Mouse (Mus musculus) liver (tissue): ENCODE results near the gene Gse1.
A peak's percentile ranks its signal among the peaks of the same experiment; 100 is the strongest.

ENCODE experiments used
- DNase-seq: peaks from one replicate; pipeline ENCODE4 v3.0.0-alpha.2; 2020; ENCODE audit warnings: mixed read lengths

Gene Gse1

DNA sequence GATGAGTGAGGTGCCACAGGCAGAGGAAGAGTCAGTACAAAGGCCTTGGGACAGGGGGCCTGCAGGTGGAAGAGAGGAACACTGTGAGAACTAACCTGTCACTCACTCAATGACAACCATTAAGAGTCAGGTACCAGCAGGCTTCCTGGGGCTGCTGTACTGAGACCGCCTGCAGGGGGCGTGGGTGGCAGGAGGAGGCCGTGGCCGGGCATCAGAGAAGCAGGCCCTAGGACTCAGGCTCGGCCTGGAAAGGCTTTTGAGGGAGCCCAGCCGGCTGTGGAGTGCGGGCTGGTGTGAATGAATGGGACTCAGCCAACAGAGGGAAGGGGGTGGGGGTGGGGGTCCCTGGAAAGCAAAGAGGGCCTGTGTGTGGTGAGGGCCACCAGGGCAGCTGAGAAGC lies 242.9 kb downstream of the Gse1 start:
- peak; percentile 85 for DNase-seq

DNA sequence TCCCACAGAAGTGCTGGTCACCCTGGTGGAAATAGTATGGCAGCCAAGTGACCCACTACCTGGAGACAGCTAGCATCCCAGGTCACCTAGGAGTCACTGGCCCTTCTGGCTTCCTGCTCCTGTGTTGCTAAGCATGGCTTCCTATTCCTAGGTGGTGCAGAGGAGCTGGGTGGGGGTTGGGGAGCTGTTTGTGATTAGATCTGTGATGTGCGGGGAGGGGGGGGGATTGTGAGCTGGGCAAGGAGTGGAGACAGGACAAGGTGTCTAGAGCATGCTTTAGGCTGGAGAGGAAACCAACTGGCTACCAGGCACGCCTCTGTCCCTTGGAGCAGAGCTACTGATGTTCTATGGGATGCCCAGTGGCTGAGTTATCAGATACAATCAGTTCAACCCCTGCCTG lies 243.5 kb downstream of the Gse1 start:
- no peak for DNase-seq

DNA sequence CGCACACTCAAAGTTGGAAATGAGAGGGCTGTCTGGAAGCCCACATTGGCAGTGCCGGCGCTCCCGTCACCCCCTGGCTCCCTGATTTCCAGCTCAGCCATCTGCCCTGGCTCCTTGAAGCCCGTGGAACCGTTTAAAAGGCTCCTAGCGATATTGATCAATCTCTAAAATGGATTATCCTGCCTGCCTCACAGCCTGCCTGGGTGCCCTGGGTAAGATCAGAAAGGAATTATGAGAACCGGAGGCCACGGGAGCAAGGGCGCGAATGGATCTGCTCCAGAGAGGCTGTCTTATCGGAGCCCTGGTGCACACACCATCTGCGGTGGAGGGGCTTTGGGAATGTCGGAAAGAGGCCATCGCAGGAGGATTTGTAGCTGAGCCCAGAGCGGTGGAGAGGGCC lies 244.0 kb downstream of the Gse1 start:
- DNase-seq: no peak

GRCm38 (mm10) chr8:120473729-120474364 lies 245.6 kb downstream of the Gse1 start:
- no peak for DNase-seq

- no peak for DNase-seq
These were observed 246.4 kb downstream of the Gse1 start for GRCm38 (mm10) chr8:120474496-120475235.

GRCm38 (mm10) chr8:120475462-120476201 lies 247.4 kb downstream of the Gse1 start:
- DNase-seq: peak; percentile 96

- DNase-seq: no peak
These were observed 248.7 kb downstream of the Gse1 start for GRCm38 (mm10) chr8:120476711-120477575.

- DNase-seq: no peak
These were observed 250.5 kb downstream of the Gse1 start for GRCm38 (mm10) chr8:120478754-120479153.

GRCm38 (mm10) chr8:120479691-120480090 lies 251.4 kb downstream of the Gse1 start:
- peak; percentile 69 for DNase-seq

DNA sequence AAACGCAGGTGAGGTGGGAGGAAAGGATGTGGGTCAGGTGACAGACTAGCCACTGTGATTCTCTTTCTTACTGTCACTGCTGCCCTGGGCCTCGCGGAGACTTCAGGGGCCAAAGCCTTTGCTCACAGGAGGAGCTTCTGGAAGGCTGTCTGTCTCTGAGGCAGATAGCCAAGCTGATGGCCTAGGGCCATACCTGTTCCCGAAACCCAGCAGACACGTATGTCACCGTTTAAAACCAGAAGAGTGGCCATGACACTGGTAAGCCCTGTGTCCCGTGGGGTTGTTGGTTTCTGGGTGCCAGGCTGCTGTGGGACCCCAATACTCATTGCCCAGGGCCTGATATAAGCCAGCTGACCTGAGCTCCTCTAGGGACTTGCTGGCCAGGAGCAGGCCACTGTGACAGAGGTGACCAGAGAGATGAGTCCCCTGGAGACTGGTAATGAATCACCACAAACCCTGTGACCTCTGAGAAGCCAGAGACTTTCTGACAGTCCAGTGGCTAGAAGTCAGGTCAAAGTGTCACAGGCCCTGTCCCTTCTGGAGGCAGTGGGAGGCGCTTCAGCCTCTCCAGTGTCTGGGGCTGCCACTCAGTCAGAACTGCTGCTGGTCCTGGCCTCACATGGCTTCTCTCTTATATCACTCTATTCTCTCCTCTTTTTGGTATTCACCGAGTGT lies 253.9 kb downstream of the Gse1 start:
- no peak for DNase-seq

DNA sequence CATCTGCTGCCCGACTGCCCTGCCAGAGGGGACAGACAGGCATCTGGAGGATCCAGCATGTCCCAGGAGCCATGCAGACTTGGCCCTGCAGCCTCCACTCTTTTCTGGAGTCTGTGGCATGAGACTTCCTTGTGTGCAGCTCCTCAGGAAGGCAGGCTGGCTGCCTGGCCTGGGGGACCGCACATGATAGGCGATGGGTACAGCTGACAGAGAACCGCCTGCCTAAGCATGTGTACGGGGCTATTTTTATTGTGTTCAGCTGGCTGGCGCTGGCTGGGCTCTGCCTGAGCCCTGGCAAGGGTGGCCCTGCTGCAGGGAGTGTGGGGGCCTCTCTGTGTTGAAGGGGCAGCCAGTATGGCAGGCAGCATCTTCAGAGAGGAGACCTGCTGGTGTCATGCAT lies 256.2 kb downstream of the Gse1 start:
- no peak for DNase-seq

- no peak for DNase-seq
These were observed 256.9 kb downstream of the Gse1 start for GRCm38 (mm10) chr8:120485116-120485515.

- peak; percentile 87 for DNase-seq
These were observed 257.6 kb downstream of the Gse1 start for GRCm38 (mm10) chr8:120485551-120486476.

DNA sequence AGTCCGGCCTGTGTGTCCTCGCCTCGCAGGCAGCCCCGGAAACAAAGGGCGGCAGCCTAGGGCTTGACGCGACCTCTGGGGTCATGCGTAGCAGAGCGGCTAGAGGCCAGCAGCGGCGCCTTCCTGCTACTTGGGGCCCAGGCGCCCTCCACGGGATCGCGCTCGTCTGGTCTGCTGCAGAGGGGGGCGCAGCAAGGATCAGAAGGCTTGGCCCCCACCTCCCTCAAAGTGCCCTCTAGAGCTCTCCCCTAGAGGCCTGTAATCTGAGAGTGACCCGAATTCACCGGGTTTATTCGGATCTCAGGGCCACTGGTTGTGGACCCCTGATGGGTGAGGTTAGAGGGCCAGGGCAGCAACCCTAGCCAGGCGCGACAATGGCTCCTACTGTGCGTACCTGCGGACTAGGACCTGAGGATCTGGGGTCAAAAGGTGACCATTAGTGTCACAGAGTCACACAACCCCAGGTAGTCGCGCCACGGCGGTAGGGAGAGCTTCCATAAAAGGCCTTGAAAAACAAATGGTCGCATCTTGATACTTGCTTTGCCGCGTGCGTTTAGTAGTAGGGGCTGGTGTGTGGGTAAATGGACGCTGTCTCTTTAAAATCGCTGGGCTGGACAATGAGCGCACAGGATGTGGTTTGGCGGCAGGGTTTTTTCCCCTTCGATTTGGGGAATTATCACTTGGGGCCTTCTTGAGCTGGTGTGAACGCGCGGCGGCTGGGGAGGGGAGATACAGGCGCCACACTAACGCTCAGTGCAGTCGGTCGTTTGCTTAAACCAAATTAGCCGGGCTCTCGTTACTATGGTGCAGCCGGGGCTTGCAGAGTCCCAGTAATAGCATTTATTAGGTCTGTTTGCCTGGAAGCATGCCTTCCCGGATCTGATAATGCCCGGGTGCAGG lies 258.5 kb downstream of the Gse1 start:
- DNase-seq: peak; percentile 87

DNA sequence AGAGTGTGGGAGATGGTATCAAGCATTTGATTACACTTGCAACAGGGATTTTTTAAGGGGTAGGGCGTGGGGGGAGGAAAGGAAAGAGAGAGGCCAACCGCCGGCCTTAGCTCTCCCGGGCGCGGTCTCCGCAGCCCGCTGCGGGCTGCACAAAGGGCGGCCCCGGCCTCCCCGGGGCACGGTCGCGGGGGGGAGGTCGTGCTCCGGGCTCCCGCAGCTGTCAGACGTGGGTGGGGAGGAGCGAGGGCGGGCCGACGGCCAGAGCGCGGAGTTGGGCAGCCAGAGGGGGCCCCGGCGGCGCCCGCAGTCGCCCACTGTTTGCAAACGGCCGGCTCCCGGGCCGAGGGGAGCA lies 259.1 kb downstream of the Gse1 start:
- DNase-seq: no peak

GRCm38 (mm10) chr8:120487729-120488510 lies 259.7 kb downstream of the Gse1 start:
- peak; percentile 90 for DNase-seq

GRCm38 (mm10) chr8:120488636-120489131 lies 260.4 kb downstream of the Gse1 start:
- DNase-seq: no peak

DNA sequence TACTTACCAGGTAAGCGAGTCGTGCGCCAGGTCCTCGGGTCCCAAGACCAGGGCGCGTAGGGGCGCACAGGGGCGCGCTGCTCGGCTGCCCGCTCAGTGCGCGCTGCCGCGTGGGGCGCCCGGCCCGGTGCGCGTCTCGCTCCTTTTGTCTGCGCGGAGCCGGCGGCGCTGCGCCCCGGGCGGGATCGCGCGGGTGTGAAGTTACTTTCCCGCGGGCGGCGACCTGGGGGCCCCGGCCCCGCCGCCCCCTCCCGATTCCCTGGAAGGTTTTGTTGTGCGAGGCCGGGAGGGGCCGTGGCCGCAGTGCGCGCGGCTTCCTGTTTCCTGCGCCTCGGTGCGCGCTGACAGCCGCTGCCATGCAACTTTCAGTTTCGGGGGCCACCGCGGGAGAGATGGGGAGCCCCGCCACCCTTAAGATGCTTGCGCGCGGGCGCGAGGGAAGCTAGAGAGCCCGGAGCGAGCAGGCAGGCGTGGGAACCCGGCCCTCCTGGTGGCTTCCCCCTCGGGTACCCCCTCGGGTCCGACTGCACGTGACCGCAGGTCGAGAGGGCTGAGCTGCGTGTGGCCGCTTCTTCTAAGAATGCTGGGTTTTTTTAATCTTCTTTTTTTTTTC lies 261.0 kb downstream of the Gse1 start:
- peak; percentile 67 for DNase-seq
